Mouse (Mus musculus) spleen, postnatal 36 days (tissue): Measurements from ENCODE around the gene Zbtb9.
"Not testable (repeated sequence)": the region's sequence is repeated elsewhere in the genome, so short reads cannot be mapped to it uniquely, and the experiment has no call there.

ENCODE experiments used
- DNase-seq, 2 experiments: peaks; one replicate each; pipeline ENCODE4 v3.0.0; 2022; ENCODE audit warnings: low spot score in 2 of 2, mixed read lengths in 1 of 2

Zbtb9 gene

GRCm38 (mm10) chr17:26971247-26971905 lies 1.6 kb upstream of the Zbtb9 start:
- DNase-seq, result no peak

DNA sequence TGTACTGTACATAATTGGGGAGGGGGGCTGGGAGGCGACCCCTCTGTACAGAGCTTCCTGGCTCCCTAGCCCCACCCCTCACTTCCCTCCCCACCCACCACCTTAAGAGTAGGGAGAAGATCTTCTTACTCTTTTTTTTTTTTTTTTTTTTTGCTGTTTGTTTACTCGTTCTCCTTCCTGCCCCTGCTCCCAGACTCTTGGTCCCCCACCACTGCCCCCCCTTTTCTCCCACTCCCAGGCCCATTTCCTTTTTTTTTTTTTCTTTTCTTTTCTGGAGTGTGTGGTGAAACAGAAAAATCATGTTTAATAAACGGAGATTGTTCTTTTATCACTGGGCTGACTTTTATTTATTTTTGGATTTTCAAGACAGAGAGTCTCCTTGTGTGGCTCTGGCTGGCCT lies 860 bp upstream of the Zbtb9 start:
- no peak for DNase-seq

- no peak for DNase-seq
These were observed 1.6 kb downstream of the Zbtb9 start for GRCm38 (mm10) chr17:26974547-26974946.

- no peak for DNase-seq
These were observed 2.4 kb downstream of the Zbtb9 start for GRCm38 (mm10) chr17:26975415-26975814.

DNA sequence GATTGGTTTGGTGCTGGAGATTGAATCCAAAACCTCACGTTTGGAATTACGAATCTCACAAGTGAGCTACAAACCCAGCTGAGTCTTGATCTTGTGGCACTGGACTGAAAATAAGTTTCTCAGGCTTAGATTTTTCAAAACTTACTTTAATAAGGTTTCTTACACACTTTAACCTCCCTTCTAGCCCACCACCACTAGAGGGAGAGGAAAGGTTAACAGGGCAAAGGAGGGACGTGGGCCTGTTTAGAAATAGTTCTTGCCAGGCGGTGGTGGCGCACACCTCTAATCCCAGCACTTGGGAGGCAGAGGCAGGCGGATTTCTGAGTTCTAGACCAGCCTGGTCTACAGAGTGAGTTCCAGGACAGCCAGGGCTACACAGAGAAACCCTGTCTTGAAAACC lies 4.4 kb downstream of the Zbtb9 start:
- DNase-seq, result not testable (repeated sequence)

DNA sequence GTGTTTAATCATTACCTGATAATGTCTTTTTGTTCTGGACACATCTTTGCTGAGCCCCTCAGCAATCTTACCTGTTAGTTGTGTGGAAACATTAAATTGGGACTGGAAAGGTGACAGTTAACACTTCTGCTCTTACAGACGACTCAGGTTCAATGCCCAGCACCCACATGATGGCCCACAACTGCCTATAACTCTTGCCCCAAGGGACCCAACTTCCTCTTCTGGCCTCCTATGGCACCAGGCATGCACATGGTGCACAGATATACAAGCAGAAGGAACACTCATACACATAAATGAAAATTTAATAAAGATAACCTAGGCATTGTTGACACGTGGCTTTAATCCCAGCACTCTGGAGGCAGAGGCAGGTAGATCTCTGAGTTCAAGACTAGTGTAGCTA lies 6.5 kb downstream of the Zbtb9 start:
- DNase-seq, result peak; percentile 86 to 89

DNA sequence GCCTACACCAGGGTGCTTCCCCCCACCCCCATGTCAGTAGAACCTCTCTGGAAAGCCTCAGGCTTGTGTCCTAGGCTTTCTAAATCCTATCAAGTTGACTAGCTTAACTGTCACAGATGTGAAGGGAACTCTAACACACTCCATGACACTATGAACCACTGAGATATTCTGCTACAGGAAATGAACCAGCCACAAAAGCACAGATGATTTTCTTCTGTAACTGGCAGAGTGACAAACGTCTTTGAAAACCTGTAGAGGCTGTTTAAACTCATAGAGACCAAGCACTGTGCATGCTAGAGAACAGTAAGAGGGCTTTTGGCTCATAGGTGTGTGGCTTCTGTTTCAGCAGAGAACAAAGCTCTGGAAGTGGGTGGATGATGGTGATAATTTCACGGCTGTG lies 8.1 kb downstream of the Zbtb9 start:
- DNase-seq, result peak; percentile 40 to 43

GRCm38 (mm10) chr17:26983382-26983781 lies 10.4 kb downstream of the Zbtb9 start:
- DNase-seq, result no peak

DNA sequence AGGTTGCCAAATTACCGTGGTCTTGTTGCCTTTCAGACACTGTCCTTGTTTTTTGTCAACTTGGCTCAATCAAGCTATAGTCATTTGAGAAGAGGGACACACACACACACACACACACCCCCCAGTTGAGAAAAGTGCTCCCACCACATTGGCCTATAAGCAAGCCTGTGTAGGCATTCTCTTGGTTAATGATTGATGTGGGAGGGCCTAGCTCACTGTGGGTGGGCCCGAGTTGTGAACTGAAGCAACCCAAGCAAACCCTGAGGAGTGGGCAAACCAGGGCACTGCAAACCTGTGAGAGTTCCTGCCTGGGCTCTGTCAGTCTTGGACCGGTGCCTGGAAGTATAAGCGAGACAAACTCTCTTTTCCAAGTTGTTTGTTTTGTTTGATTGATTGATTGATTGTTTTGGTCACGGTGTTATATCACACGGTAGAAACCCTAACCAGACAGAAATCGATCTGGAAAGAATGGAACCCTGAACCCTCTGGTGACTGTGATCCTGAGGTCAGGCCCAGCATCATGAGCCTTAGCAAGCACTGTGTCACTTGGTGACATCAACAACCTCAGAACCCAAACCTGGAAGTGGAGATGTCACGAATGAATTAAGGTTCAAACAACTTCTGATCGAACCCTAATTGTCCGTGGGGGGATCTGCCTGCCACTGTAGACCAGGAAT lies 12.7 kb downstream of the Zbtb9 start:
- DNase-seq, result no peak

DNA sequence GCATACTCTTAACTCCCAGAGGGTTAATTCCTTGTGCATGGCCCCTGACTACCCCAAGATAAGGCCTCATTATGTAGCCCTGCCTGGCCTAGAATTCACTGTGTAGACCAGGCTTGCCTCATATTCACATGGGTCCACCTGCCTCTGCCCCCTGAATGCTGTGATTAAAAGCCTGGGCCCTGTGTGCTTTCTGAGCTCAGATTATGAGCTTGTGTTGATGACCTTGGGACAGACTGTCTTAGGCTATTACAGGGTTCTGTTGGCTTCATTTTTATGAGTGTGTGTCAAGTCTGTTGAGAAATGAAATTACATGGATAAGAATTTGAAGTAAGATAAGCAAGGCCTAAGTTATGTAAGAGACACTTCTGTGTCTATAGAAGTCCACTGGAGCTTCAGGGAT lies 17.6 kb downstream of the Zbtb9 start:
- DNase-seq, result no peak

DNA sequence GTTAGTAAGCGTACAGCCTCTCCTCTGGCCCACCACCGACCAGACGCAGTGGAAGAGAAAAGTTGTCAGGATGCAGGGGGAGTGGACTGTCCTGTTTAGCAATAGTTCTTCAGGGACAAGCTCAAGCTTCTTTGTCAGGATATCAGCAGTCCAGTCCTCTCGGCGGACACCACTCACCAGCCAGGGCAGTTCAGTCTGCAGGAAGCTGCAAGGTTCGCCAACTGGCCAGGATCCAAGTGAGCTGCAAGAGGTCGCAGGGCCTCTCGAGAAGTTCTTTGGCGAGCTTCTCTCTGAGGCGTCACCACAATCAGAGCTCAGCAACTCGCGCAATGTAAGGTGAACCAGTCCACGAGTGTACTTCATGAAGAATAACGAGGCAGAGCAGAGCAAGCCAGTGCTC lies 21.4 kb downstream of the Zbtb9 start:
- no peak for DNase-seq

DNA sequence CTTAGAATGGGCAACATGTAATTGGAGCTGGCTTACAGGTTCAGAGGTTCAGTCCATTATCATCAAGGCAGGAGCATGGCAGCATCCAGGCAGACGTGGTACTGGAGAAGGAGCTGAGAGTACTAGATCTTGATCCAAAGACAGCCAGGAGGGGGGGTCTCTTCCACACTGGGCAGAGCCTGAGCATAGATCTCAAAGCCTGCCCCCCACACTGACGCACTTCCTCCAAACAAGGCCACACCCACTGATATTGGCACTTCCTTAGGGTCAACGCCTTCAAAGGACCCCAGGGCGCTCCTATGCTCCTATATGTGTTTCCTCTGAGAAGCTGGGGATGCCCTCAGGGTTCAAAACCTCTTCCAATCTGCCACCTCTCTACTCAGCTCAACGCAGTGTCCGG lies 22.0 kb downstream of the Zbtb9 start:
- no peak for DNase-seq

- no peak for DNase-seq
These were observed 22.6 kb downstream of the Zbtb9 start for GRCm38 (mm10) chr17:26995562-26995961.

GRCm38 (mm10) chr17:26997661-26998060 lies 24.7 kb downstream of the Zbtb9 start:
- DNase-seq, result no peak

GRCm38 (mm10) chr17:26998283-26998682 lies 25.3 kb downstream of the Zbtb9 start:
- no peak for DNase-seq

DNA sequence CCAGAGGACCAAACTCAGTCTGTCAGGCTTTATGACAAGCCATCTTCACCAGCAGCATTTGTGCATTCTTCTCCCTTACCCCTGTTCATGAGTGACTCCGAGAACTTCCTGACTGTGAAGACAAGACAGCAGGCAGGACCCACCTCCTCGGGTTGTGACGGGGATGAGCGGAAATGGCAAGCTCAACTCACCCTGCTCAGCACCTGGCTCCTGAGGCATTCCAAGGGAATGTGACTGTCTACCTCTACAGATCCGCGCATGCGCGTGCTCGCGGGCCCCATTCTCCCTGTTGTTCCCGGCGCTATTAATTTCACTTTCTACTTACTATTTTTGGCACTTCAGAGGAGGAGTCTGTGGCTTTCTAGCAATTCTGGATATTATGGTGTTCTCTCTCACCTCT lies 27.0 kb downstream of the Zbtb9 start:
- no peak for DNase-seq

GRCm38 (mm10) chr17:27001151-27001550 lies 28.2 kb downstream of the Zbtb9 start:
- DNase-seq, result peak; percentile 47 to 62

GRCm38 (mm10) chr17:27001889-27002288 lies 28.9 kb downstream of the Zbtb9 start:
- DNase-seq, result no peak

- peak in 1 of 2 experiments; percentile 56 for DNase-seq
These were observed 31.5 kb downstream of the Zbtb9 start for GRCm38 (mm10) chr17:27004431-27004830.

DNA sequence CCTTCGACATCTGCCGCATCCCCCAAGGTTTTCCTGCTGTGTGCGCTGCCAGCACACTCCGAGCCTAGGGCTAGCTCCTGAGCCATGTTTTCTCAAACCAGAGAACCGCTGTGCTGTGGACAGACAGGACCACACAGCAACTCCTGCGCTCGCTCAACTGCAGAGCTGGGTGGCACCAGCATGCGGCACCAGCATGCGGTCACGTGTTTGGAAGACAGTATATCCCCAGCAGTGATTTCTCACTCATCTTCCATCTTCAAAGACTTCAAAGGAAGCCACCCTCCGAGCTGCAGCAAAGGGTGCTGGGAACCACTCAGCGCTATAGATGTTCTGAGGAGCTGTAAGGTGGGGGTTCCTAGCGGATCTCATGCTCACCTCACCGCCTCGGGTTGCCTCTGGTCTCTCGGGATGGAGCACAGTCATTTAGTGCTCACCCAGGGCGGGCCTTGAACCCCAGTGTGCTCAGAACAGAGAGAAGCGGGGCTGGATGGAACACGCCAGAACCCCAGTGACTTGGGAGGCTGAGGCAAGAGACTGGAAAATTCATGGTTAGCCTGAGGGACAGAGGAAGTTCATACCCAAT lies 32.0 kb downstream of the Zbtb9 start:
- DNase-seq, result no peak

GRCm38 (mm10) chr17:27005644-27006043 lies 32.7 kb downstream of the Zbtb9 start:
- DNase-seq, result no peak

- no peak for DNase-seq
These were observed 35.3 kb downstream of the Zbtb9 start for GRCm38 (mm10) chr17:27008277-27008676.

DNA sequence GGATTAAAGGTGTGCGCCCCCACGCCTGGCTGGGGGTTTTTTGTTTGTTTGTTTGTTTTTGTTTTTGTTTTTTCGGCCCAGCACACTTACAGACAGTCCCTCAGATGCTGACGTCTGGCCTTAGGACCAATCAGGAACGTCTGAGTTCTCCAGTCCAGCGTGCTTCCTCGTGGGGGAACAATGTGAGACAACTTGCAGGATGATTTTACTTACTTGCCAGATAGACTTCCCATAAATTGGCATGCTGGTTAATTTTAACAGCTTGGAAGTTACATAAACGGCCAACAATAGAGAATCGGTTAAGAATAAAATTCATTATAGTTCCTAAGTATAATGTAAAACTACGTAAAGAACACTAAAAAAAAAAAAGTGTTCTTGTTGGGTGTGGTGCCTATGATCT lies 38.2 kb downstream of the Zbtb9 start:
- no peak for DNase-seq
